ENCODE assay signal across 9 mouse cellular contexts in genomic region chr19:5390416-5390815, GRCm38 (mm10). TPM values are rescaled to one million over a fixed set of nuclear protein-coding genes. Genes with fewer than 3 reads are reported as not detected.
DNase-seq lines count a peak whose midpoint lies in the region; ATAC-seq and TF ChIP-seq lines count a peak whose summit lies in the region.
"Had no signal": no experiment of that assay in that cellular context is flagged by ENCODE, and none has a peak within 500 bp of the region (broad histone marks: within the 10 kb centered on the region; RNA-seq: fewer than 3 reads in every experiment).

No protein-coding gene starts in this region.

- peak overlapping the region; percentile 62 for H3K4me2 ChIP-seq in kidney, postnatal 0 days (ENCODE audit: low read length)
- H3K4me2 ChIP-seq in hindbrain, embryonic 14.5 days (replicated peaks) = peak overlapping the region; percentile 68
- peak overlapping the region; percentile 100 for H3K4me2 ChIP-seq in myocyte (ENCODE audit: low read depth)

- intact Hi-C loops in left cerebral cortex, postnatal 14 days (cut with DNase I) = no loop called here

- no peak for TF ChIP-seq POLR2A in bone marrow, adult 2 months (IDR thresholded peaks at IDR 0.05; ENCODE audit: borderline replicate concordance, control insufficient read depth, low read depth, low read length)
- TF ChIP-seq POLR2A in myocyte (IDR thresholded peaks at IDR 0.05; ENCODE audit: insufficient read length, low read depth) = no peak

- H3K36me3 ChIP-seq in kidney, postnatal 0 days (ENCODE audit: insufficient read depth, low read length) = 0 out of 2 replicates have a peak, but pooled peaks cover 4% of the 10 kb centered on the region
- peaks cover 14% of the 10 kb centered on the region for H3K36me3 ChIP-seq in hindbrain, embryonic 14.5 days (replicated peaks; ENCODE audit: control insufficient read depth, insufficient read depth)
- no peaks in the 10 kb centered on the region for H3K36me3 ChIP-seq in myocyte (ENCODE audit: control insufficient read depth, insufficient read depth)

- no peak overlapping the region for H3ac ChIP-seq in myocyte (ENCODE audit: control insufficient read depth, insufficient read length)

- H3K27me3 ChIP-seq in kidney, postnatal 0 days (ENCODE audit: insufficient read depth, low read length) = no peaks in the 10 kb centered on the region
- H3K27me3 ChIP-seq in hindbrain, embryonic 14.5 days (ENCODE audit: control insufficient read depth, insufficient read depth, low read length) = peaks cover 4% of the 10 kb centered on the region
- no peaks in the 10 kb centered on the region for H3K27me3 ChIP-seq in myocyte (ENCODE audit: control insufficient read depth, insufficient read depth, insufficient read length)

- no peaks in the 10 kb centered on the region for H3K9me3 ChIP-seq in kidney, postnatal 0 days (replicated peaks; ENCODE audit: low read length)
- no peaks in the 10 kb centered on the region for H3K9me3 ChIP-seq in hindbrain, embryonic 14.5 days (ENCODE audit: control insufficient read depth, low read length)

- ATAC-seq in kidney, postnatal 0 days (replicated peaks; ENCODE audit: low FRiP score, low read depth) = no peak
- no peak for ATAC-seq in hindbrain, embryonic 14.5 days (ENCODE audit: low FRiP score)
- no peak for ATAC-seq in cerebellum, adult (ENCODE audit: insufficient number of reproducible peaks, low FRiP score, low TSS enrichment)

- peaks cover 7% of the 10 kb centered on the region; the same call in 1 of the 2 replicates for H3K4me1 ChIP-seq in kidney, postnatal 0 days (replicated peaks; ENCODE audit: insufficient read depth, low read length)
- peaks cover 1% of the 10 kb centered on the region; the same call in 1 of the 2 replicates for H3K4me1 ChIP-seq in bone marrow, adult 2 months (ENCODE audit: control insufficient read depth, insufficient read depth, low read length)
- peaks cover 32% of the 10 kb centered on the region for H3K4me1 ChIP-seq in hindbrain, embryonic 14.5 days (replicated peaks; ENCODE audit: control insufficient read depth, insufficient read depth, low read length)

- WGBS in kidney, postnatal 0 days = 55% methylated on average over 8 of the region's 8 CpGs
- WGBS in bone marrow, adult 2 months = 70% methylated on average over 8 of the region's 8 CpGs
- WGBS in hindbrain, embryonic 14.5 days = 89% methylated on average over 8 of the region's 8 CpGs

- H3K27ac ChIP-seq in kidney, postnatal 0 days = peak overlapping the region; percentile 90
- peak overlapping the region; percentile 90 for H3K27ac ChIP-seq in bone marrow, adult 2 months (ENCODE audit: control insufficient read depth, insufficient read depth, low read depth, low read length, poor library complexity)
- no peak overlapping the region for H3K27ac ChIP-seq in hindbrain, embryonic 14.5 days

- peak overlapping the region; percentile 94; the same call in 1 of the 2 replicates for H3K4me3 ChIP-seq in kidney, postnatal 0 days (replicated peaks; ENCODE audit: low read depth, low read length)
- peak overlapping the region; percentile 19 for H3K4me3 ChIP-seq in bone marrow, adult 2 months (replicated peaks; ENCODE audit: control insufficient read depth, low read depth, low read length)
- 0 out of 2 replicates have a peak overlapping the region, but pooled peaks have one; percentile 94 for H3K4me3 ChIP-seq in hindbrain, embryonic 14.5 days (replicated peaks; ENCODE audit: low read length)
- H3K4me3 ChIP-seq in myocyte = peak overlapping the region; percentile 90

- DNase-seq in kidney, postnatal 0 days (ENCODE audit: low spot score) = no peak
- no peak for DNase-seq in kidney, postnatal 36 days
- DNase-seq in hindbrain, embryonic 14.5 days (ENCODE audit: low spot score) = no peak
- DNase-seq in adrenal gland, postnatal 36 days = no peak
- no peak for DNase-seq in left cerebral cortex, postnatal 14 days (ENCODE audit: low spot score in 2 of 2)

- peak overlapping the region; percentile 98 for H3K9ac ChIP-seq in kidney, postnatal 0 days (ENCODE audit: low read depth, low read length)
- H3K9ac ChIP-seq in hindbrain, embryonic 14.5 days = peak overlapping the region; percentile 69; the same call in 1 of the 2 replicates

- peaks cover 32% of the 10 kb centered on the region for H3K79me2 ChIP-seq in myocyte (ENCODE audit: control insufficient read depth, insufficient read depth)

- no peak for TF ChIP-seq CTCF in kidney, postnatal 0 days (IDR thresholded peaks at IDR 0.05; ENCODE audit: low read depth)
- TF ChIP-seq CTCF in bone marrow, adult 2 months (IDR thresholded peaks at IDR 0.05; ENCODE audit: control insufficient read depth, insufficient read depth, low read length) = no peak

TF ChIP-seq in myocyte, 11 proteins besides CTCF, POLR2A, EP300 and RAD21:
- no peak for TF ChIP-seq USF1 (IDR thresholded peaks at IDR 0.05; ENCODE audit: low read depth)
- no peak for TF ChIP-seq POLR2AphosphoS2 (IDR thresholded peaks at IDR 0.05; ENCODE audit: insufficient read length, low read depth)
- TF ChIP-seq SRF (IDR thresholded peaks at IDR 0.05; ENCODE audit: control insufficient read depth, insufficient read length, low read depth) = no peak
- no peak for TF ChIP-seq TCF12 (IDR thresholded peaks at IDR 0.05; ENCODE audit: insufficient read depth, poor library complexity, severe bottlenecking)
- TF ChIP-seq REST (IDR thresholded peaks at IDR 0.05; ENCODE audit: insufficient read depth, insufficient read length) = no peak
- no peak for TF ChIP-seq MAX (IDR thresholded peaks at IDR 0.05; ENCODE audit: low read depth)
- TF ChIP-seq CEBPB (IDR thresholded peaks at IDR 0.05; ENCODE audit: insufficient read depth, poor library complexity, severe bottlenecking) = no peak
- TF ChIP-seq TCF3 (IDR thresholded peaks at IDR 0.05; ENCODE audit: insufficient read length, low read depth) = no peak
- no peak for TF ChIP-seq E2F4 (IDR thresholded peaks at IDR 0.05; ENCODE audit: insufficient read depth)
TF ChIP-seq in myocyte: peak in this region for 0.

RNA-seq across cellular contexts. Expression of gene Sart1, which starts 1.9 kb away (rescaled TPM):
- polyA plus RNA-seq in kidney, postnatal 0 days (2015; fragmentation: Nextera tagmentation; extraction: Ambion mirVana) = 56.1 and 57.8 TPM in 2 replicates
- 161 and 213 TPM in 2 replicates for polyA plus RNA-seq in bone marrow, adult 2 months (2011; ENCODE audit: insufficient read depth, insufficient read length, low replicate concordance, missing spikeins)
- polyA plus RNA-seq in hindbrain, embryonic 14.5 days (2014; fragmentation: Nextera tagmentation; extraction: Ambion mirVana) = 53.3 and 57.3 TPM in 2 replicates
- polyA plus RNA-seq in myocyte (2012; fragmentation: generic; extraction: Trizol) = 55.6 TPM
- total RNA-seq in adrenal gland, postnatal 36 days (2021) = 10 to 100 TPM; 79.1 to 86.5 TPM
- total RNA-seq in left cerebral cortex, postnatal 14 days (2021) = 10 to 100 TPM; 84.0 to 85.4 TPM

RNA-seq across cellular contexts. Expression of gene Tsga10ip, which starts 11.9 kb away (rescaled TPM):
- polyA plus RNA-seq in kidney, postnatal 0 days (2015; fragmentation: Nextera tagmentation; extraction: Ambion mirVana) = 0.31 and 0.39 TPM in 2 replicates
- polyA plus RNA-seq in bone marrow, adult 2 months (2011; ENCODE audit: insufficient read depth, insufficient read length, low replicate concordance, missing spikeins) = not detected in 2 replicates
- polyA plus RNA-seq in hindbrain, embryonic 14.5 days (2014; fragmentation: Nextera tagmentation; extraction: Ambion mirVana) = not detected in 2 replicates
- 0.37 TPM for polyA plus RNA-seq in myocyte (2012; fragmentation: generic; extraction: Trizol)
- not detected for total RNA-seq in adrenal gland, postnatal 36 days (2021)
- under 1 TPM in 1 of 2 experiments, not detected in 1; 0.29 TPM for total RNA-seq in left cerebral cortex, postnatal 14 days (2021)
- total RNA-seq: common myeloid progenitor, adult 5-6 weeks had no signal

RNA-seq across cellular contexts. Expression of gene Banf1, which starts 23.4 kb away (rescaled TPM):
- polyA plus RNA-seq in kidney, postnatal 0 days (2015; fragmentation: Nextera tagmentation; extraction: Ambion mirVana) = 344 and 363 TPM in 2 replicates
- polyA plus RNA-seq in bone marrow, adult 2 months (2011; ENCODE audit: insufficient read depth, insufficient read length, low replicate concordance, missing spikeins) = 117 and 121 TPM in 2 replicates
- 308 and 323 TPM in 2 replicates for polyA plus RNA-seq in hindbrain, embryonic 14.5 days (2014; fragmentation: Nextera tagmentation; extraction: Ambion mirVana)
- polyA plus RNA-seq in myocyte (2012; fragmentation: generic; extraction: Trizol) = 337 TPM
- total RNA-seq in adrenal gland, postnatal 36 days (2021) = 100 to 1,000 TPM; 152 to 165 TPM
- 10 to 100 TPM; 91.6 to 99.4 TPM for total RNA-seq in left cerebral cortex, postnatal 14 days (2021)

RNA-seq across cellular contexts. Expression of gene Eif1ad, which starts 23.9 kb away (rescaled TPM):
- polyA plus RNA-seq in kidney, postnatal 0 days (2015; fragmentation: Nextera tagmentation; extraction: Ambion mirVana) = 30.8 and 34.0 TPM in 2 replicates
- 26.5 and 37.8 TPM in 2 replicates for polyA plus RNA-seq in bone marrow, adult 2 months (2011; ENCODE audit: insufficient read depth, insufficient read length, low replicate concordance, missing spikeins)
- 35.0 and 37.2 TPM in 2 replicates for polyA plus RNA-seq in hindbrain, embryonic 14.5 days (2014; fragmentation: Nextera tagmentation; extraction: Ambion mirVana)
- polyA plus RNA-seq in myocyte (2012; fragmentation: generic; extraction: Trizol) = 52.9 TPM
- total RNA-seq in adrenal gland, postnatal 36 days (2021) = 10 to 100 TPM; 24.4 to 26.1 TPM
- 10 to 100 TPM; 24.3 to 24.5 TPM for total RNA-seq in left cerebral cortex, postnatal 14 days (2021)

RNA-seq across cellular contexts. Expression of gene Drap1, which starts 34.4 kb away (rescaled TPM):
- polyA plus RNA-seq in kidney, postnatal 0 days (2015; fragmentation: Nextera tagmentation; extraction: Ambion mirVana) = 237 and 246 TPM in 2 replicates
- polyA plus RNA-seq in bone marrow, adult 2 months (2011; ENCODE audit: insufficient read depth, insufficient read length, low replicate concordance, missing spikeins) = 169 and 195 TPM in 2 replicates
- polyA plus RNA-seq in hindbrain, embryonic 14.5 days (2014; fragmentation: Nextera tagmentation; extraction: Ambion mirVana) = 237 and 253 TPM in 2 replicates
- 481 TPM for polyA plus RNA-seq in myocyte (2012; fragmentation: generic; extraction: Trizol)
- total RNA-seq in adrenal gland, postnatal 36 days (2021) = 100 to 1,000 TPM; 250 to 263 TPM
- total RNA-seq in left cerebral cortex, postnatal 14 days (2021) = 100 to 1,000 TPM; 168 to 192 TPM

Comparison
In these comparisons a context has a peak if more than half of its experiments do, and no peak if none do; other contexts are left out.
1. H3K4me3 ChIP-seq: peak in every context shown above with its lines; median percentile 94 in kidney, postnatal 0 days; 94 in hindbrain, embryonic 14.5 days; 90 in myocyte; 19 in bone marrow, adult 2 months.